Mouse (Mus musculus): Measurements from ENCODE around the gene Smim15. TPM values are rescaled to one million over a fixed set of nuclear protein-coding genes. Genes with fewer than 3 reads are reported as not detected.

Smim15 gene
- 12.1 and 12.4 TPM in 2 replicates for polyA plus RNA-seq (2012; rRNA removed)

- peak; percentile 80 for DNase-seq (ENCODE audit: low read depth, low spot score)
- under 1% methylated on average over 71 of the region's 71 CpGs for WGBS
These were observed at the start of gene Smim15 for GRCm38 (mm10) chr13:108044222-108044941. Gene Smim15 (plus strand): TSS chr13:108044446.

- WGBS = 87% methylated on average over 7 of the region's 7 CpGs
- DNase-seq (ENCODE audit: low read depth, low spot score) = no peak
These were observed 49.0 kb upstream of the Smim15 start for GRCm38 (mm10) chr13:107995211-107995610.

- DNase-seq (ENCODE audit: low read depth, low spot score) = no peak
- WGBS = 90% methylated on average over 3 of the region's 3 CpGs
These were observed 47.9 kb upstream of the Smim15 start for GRCm38 (mm10) chr13:107996301-107996700.

GRCm38 (mm10) chr13:108007861-108008260, 36.4 kb upstream of the Smim15 start:
- no peak for DNase-seq (ENCODE audit: low read depth, low spot score)
- WGBS = 75% methylated on average over 4 of the region's 4 CpGs

- WGBS = 26% methylated on average over 8 of the region's 8 CpGs
- peak; percentile 73 for DNase-seq (ENCODE audit: low read depth, low spot score)
These were observed 31.1 kb upstream of the Smim15 start for GRCm38 (mm10) chr13:108013110-108013509.

- DNase-seq (ENCODE audit: low read depth, low spot score) = peak; percentile 85
- 22% methylated on average over 6 of the region's 6 CpGs for WGBS
These were observed 30.4 kb upstream of the Smim15 start for GRCm38 (mm10) chr13:108013839-108014238.

- WGBS = 36% methylated on average over 6 of the region's 6 CpGs
- no peak for DNase-seq (ENCODE audit: low read depth, low spot score)
These were observed 29.1 kb upstream of the Smim15 start for GRCm38 (mm10) chr13:108015166-108015565.

GRCm38 (mm10) chr13:108017349-108017748, 26.9 kb upstream of the Smim15 start:
- DNase-seq (ENCODE audit: low read depth, low spot score) = no peak
- 54% methylated on average over 6 of the region's 6 CpGs for WGBS

GRCm38 (mm10) chr13:108025802-108026201, 18.4 kb upstream of the Smim15 start:
- DNase-seq (ENCODE audit: low read depth, low spot score) = no peak
- WGBS = 56% methylated on average over 3 of the region's 3 CpGs

- 94% methylated on average over 4 of the region's 4 CpGs for WGBS
- no peak for DNase-seq (ENCODE audit: low read depth, low spot score)
These were observed 11.5 kb upstream of the Smim15 start for GRCm38 (mm10) chr13:108032789-108033188.

- DNase-seq (ENCODE audit: low read depth, low spot score) = no peak
- WGBS = 65% methylated on average over 6 of the region's 6 CpGs
These were observed 4.9 kb upstream of the Smim15 start for GRCm38 (mm10) chr13:108039375-108039774.

GRCm38 (mm10) chr13:108039902-108040301, 4.3 kb upstream of the Smim15 start:
- no peak for DNase-seq (ENCODE audit: low read depth, low spot score)
- 70% methylated on average over 9 of the region's 9 CpGs for WGBS

GRCm38 (mm10) chr13:108040451-108040850, 3.8 kb upstream of the Smim15 start:
- no peak for DNase-seq (ENCODE audit: low read depth, low spot score)
- 81% methylated on average over 3 of the region's 3 CpGs for WGBS

- peak; percentile 64 for DNase-seq (ENCODE audit: low read depth, low spot score)
- 2% methylated on average over 7 of the region's 7 CpGs for WGBS
These were observed 2.9 kb upstream of the Smim15 start for GRCm38 (mm10) chr13:108041358-108041757.

- peak; percentile 24 for DNase-seq (ENCODE audit: low read depth, low spot score)
- WGBS = under 1% methylated on average over 23 of the region's 23 CpGs
These were observed 620 bp upstream of the Smim15 start for GRCm38 (mm10) chr13:108043431-108044221.

GRCm38 (mm10) chr13:108045646-108046045, 1.4 kb downstream of the Smim15 start:
- DNase-seq (ENCODE audit: low read depth, low spot score) = no peak
- 63% methylated on average over 3 of the region's 3 CpGs for WGBS

- peak; percentile 72 for DNase-seq (ENCODE audit: low read depth, low spot score)
- WGBS = 37% methylated on average over 3 of the region's 3 CpGs
These were observed 1.8 kb downstream of the Smim15 start for GRCm38 (mm10) chr13:108046071-108046470.

- DNase-seq (ENCODE audit: low read depth, low spot score) = no peak
- WGBS = 34% methylated on average over 6 of the region's 6 CpGs
These were observed 2.6 kb downstream of the Smim15 start for GRCm38 (mm10) chr13:108046891-108047290.

GRCm38 (mm10) chr13:108047364-108047763, 3.1 kb downstream of the Smim15 start:
- 52% methylated on average over 6 of the region's 6 CpGs for WGBS
- DNase-seq (ENCODE audit: low read depth, low spot score) = no peak

GRCm38 (mm10) chr13:108056896-108057295, 12.7 kb downstream of the Smim15 start:
- DNase-seq (ENCODE audit: low read depth, low spot score) = no peak
- 72% methylated on average over 3 of the region's 3 CpGs for WGBS
